Mouse (Mus musculus): ENCODE measurements around the gene Wnt6. TPM values are rescaled to one million over a fixed set of nuclear protein-coding genes. Genes with fewer than 3 reads are reported as not detected.
A peak's percentile ranks its signal among the peaks of the same experiment; 100 is the strongest.
"Not testable (repeated sequence)": the region's sequence is repeated elsewhere in the genome, so short reads cannot be mapped to it uniquely, and the experiment has no call there.

Gene Wnt6
- polyA plus RNA-seq, 1 experiment from 2014 or later: 21.2 TPM

DNA sequence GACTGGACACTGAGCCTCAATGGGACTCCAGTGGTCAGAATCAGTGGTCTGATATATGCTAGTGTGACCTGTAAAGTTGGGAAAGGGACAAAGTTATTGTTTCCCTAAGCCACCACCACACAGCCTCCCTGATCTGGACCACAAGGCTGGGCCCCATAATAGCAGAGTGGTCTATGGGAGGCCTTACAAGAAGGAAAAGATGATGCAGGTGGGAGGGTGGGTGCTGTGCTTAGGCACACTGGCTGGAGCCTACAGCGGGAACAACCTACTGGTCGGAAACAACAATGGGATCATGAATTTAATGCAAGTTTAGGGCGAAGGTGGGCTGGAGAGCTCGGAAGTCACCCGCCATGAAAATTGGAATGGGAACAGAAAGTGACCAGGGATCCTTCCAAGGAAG is 34.2 kb downstream of the Wnt6 start:
- H3K4me3 ChIP-seq (ENCODE audit: low read depth, low read length): no peak overlapping the region
- no peak overlapping the region for H3K27ac ChIP-seq (replicated peaks; ENCODE audit: low read depth, low read length)
- 3% methylated on average over 5 of the region's 5 CpGs for WGBS
- peaks cover 25% of the 10 kb centered on the region for H3K4me1 ChIP-seq (ENCODE audit: control insufficient read depth, insufficient read depth, low read length)
- peaks cover 76% of the 10 kb centered on the region for H3K27me3 ChIP-seq (ENCODE audit: control insufficient read depth, insufficient read depth, low read length)
- no peak for DNase-seq (ENCODE audit: low spot score)
- no peaks in the 10 kb centered on the region for H3K36me3 ChIP-seq (ENCODE audit: control insufficient read depth, insufficient read depth, low read length)
- H3K4me2 ChIP-seq (ENCODE audit: low read depth, severe bottlenecking): no peak overlapping the region; the same call in 1 of the 2 replicates
- no peak overlapping the region for H3K9ac ChIP-seq (ENCODE audit: low read length)
- no peak for ATAC-seq (ENCODE audit: insufficient number of reproducible peaks, low FRiP score, low TSS enrichment, low read depth)
- H3K9me3 ChIP-seq (ENCODE audit: control insufficient read depth, low read length): no peaks in the 10 kb centered on the region

DNA sequence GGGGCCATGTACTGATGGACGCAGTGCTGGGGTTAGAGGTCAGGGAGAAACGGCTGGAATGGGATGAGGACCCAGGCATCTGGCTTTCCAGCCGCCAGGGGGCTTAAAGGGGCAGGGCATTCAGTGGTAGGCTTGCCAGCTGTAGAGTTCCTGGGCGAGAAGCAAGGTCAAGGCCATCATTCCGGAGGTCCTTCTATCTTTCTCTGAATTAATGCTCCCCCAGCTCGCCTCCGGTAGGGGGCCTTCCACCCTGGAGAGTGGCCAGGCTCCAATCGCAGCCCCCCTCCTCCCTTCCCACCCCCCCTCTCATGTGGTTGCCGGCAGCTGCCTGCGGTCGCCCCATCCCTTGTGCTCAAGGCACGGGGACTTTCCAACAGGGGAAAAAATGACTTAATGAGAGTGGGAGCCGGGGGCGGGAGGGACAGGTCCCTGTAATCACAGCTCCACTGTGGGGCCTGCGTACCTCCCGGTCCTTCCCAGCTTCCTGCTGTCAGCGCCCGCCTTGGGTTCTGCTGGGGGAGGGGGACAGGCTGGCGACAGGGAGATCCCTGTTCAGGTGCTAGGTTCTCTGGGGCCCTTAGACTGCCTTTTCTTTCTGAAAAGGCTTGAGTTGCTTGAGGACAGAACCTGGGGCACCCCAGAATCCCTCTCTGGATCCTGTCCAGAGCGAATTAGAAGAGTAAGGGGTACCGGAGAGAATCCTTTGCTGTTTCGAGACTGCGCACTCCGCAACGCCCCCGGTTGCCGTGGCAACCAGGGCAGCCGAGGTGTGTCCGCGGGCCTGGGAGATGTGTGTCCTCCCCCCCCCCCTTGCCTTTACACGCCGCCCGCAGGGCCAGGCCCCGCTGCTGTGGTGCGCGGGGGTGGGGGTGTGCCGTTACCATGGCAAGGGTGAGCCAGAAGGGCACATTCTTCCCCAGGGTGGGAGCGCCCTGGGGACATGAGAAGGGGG is 34.9 kb downstream of the Wnt6 start:
- Histone ChIP-seq H3K4me1 (ENCODE audit: control insufficient read depth, insufficient read depth, low read length) (peaks cover 23% of the 10 kb centered on the region), H3K27me3 (ENCODE audit: control insufficient read depth, insufficient read depth, low read length) (peaks cover 69% of the 10 kb centered on the region), H3K9ac (ENCODE audit: low read length) (no peak overlapping the region), H3K27ac (replicated peaks; ENCODE audit: low read depth, low read length) (no peak overlapping the region), H3K9me3 (ENCODE audit: control insufficient read depth, low read length) (no peaks in the 10 kb centered on the region), H3K4me3 (ENCODE audit: low read depth, low read length) (peak overlapping the region; percentile 17), H3K4me2 (ENCODE audit: low read depth, severe bottlenecking) (peak overlapping the region; percentile 44), H3K36me3 (ENCODE audit: control insufficient read depth, insufficient read depth, low read length) (no peaks in the 10 kb centered on the region)
- 1% methylated on average over 38 of the region's 38 CpGs for WGBS
- DNase-seq (ENCODE audit: low spot score): peak; percentile 64
- ATAC-seq (ENCODE audit: insufficient number of reproducible peaks, low FRiP score, low TSS enrichment, low read depth): 0 out of 2 replicates have a peak, but pooled peaks have one; percentile 19

DNA sequence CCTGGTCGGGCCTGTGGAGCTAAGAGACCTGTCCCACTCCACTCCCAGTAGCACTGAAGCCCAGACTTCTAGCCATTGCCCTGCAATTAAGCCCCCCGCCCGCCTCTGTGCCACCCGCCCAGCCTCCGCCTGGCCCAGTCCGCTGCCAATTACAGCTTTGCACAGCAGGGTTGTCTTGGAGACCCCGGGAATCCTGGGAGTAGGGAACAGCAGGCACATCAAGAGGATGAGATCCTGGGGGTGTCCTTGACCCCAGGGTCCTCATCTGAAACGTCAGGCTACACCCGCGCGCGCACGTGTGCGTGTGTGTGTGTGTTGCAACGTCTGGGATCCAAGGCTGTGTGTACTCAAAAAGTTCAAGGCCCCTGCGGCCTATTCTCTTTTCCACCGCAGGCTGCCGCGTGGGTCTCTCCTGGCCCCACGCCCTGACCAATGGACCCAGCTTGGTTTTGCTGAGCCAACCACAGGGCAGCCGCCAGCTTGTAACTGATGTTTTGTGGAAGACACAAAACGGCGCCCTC is 35.9 kb downstream of the Wnt6 start:
- WGBS: 2% methylated on average over 23 of the region's 23 CpGs
- ATAC-seq (ENCODE audit: insufficient number of reproducible peaks, low FRiP score, low TSS enrichment, low read depth): peak; percentile 14; the same call in 1 of the 2 replicates
- Histone ChIP-seq H3K9ac (ENCODE audit: low read length) (no peak overlapping the region), H3K4me1 (ENCODE audit: control insufficient read depth, insufficient read depth, low read length) (peaks cover 23% of the 10 kb centered on the region), H3K27ac (replicated peaks; ENCODE audit: low read depth, low read length) (no peak overlapping the region), H3K4me3 (ENCODE audit: low read depth, low read length) (no peak overlapping the region), H3K9me3 (ENCODE audit: control insufficient read depth, low read length) (no peaks in the 10 kb centered on the region), H3K4me2 (ENCODE audit: low read depth, severe bottlenecking) (peak overlapping the region; percentile 44; the same call in 1 of the 2 replicates), H3K27me3 (ENCODE audit: control insufficient read depth, insufficient read depth, low read length) (peaks cover 59% of the 10 kb centered on the region), H3K36me3 (ENCODE audit: control insufficient read depth, insufficient read depth, low read length) (no peaks in the 10 kb centered on the region)
- DNase-seq (ENCODE audit: low spot score): peak; percentile 49

DNA sequence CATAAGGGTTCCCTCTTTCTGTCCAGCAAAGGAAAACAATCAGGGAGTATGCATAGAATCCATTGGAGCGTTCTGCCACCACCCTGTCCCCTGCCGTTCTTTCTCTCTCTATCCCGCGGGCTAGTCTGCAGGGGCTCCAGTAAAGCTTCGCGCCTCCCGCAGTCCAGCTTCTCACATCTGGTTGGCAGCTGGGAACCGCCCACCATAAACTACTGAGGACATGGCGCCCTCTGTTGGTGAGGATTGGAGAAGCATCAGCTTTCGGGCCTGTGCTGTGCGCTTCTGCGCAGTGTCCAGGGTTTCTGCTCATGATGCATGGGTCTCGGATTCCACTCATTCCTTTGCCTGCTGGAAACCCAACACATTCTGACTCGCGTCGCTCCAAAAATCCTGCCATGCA is 36.4 kb downstream of the Wnt6 start:
- Histone ChIP-seq H3K9ac (ENCODE audit: low read length) (no peak overlapping the region), H3K4me1 (ENCODE audit: control insufficient read depth, insufficient read depth, low read length) (peaks cover 22% of the 10 kb centered on the region), H3K9me3 (ENCODE audit: control insufficient read depth, low read length) (no peaks in the 10 kb centered on the region), H3K27ac (replicated peaks; ENCODE audit: low read depth, low read length) (no peak overlapping the region), H3K4me3 (ENCODE audit: low read depth, low read length) (no peak overlapping the region), H3K27me3 (ENCODE audit: control insufficient read depth, insufficient read depth, low read length) (peaks cover 54% of the 10 kb centered on the region), H3K36me3 (ENCODE audit: control insufficient read depth, insufficient read depth, low read length) (no peaks in the 10 kb centered on the region), H3K4me2 (ENCODE audit: low read depth, severe bottlenecking) (peak overlapping the region; percentile 37)
- DNase-seq (ENCODE audit: low spot score) (peak; percentile 99), ATAC-seq (ENCODE audit: insufficient number of reproducible peaks, low FRiP score, low TSS enrichment, low read depth) (peak; percentile 76)
- whole genome bisulfite sequencing: under 1% methylated on average over 16 of the region's 16 CpGs

DNA sequence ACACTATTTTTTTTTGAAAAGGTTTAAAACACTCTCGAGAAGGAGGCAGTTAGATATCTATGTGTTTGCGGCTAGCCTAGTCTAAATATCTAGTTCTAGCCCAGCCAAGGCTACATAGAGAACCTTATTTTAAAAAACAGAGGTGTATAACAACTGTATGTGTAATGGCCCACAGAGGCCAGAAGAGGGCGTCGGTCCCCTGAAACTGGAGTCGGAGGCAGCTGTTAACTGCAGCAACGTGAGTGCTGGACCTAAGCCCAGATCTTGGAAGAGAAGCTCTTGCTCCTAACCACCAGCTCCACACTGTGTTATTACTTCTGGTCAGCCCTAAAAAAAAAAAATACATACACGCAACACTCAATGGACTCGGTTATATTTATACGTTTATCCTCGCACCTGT is 37.3 kb downstream of the Wnt6 start:
- Histone ChIP-seq H3K36me3 (ENCODE audit: control insufficient read depth, insufficient read depth, low read length) (no peaks in the 10 kb centered on the region), H3K27me3 (ENCODE audit: control insufficient read depth, insufficient read depth, low read length) (peaks cover 45% of the 10 kb centered on the region), H3K4me3 (ENCODE audit: low read depth, low read length) (no peak overlapping the region), H3K4me2 (ENCODE audit: low read depth, severe bottlenecking) (no peak overlapping the region), H3K9ac (ENCODE audit: low read length) (no peak overlapping the region), H3K9me3 (ENCODE audit: control insufficient read depth, low read length) (no peaks in the 10 kb centered on the region), H3K27ac (replicated peaks; ENCODE audit: low read depth, low read length) (no peak overlapping the region), H3K4me1 (ENCODE audit: control insufficient read depth, insufficient read depth, low read length) (peaks cover 14% of the 10 kb centered on the region)
- DNase-seq (ENCODE audit: low spot score) (no peak), ATAC-seq (ENCODE audit: insufficient number of reproducible peaks, low FRiP score, low TSS enrichment, low read depth) (no peak)
- WGBS: 59% methylated on average over 10 of the region's 10 CpGs

DNA sequence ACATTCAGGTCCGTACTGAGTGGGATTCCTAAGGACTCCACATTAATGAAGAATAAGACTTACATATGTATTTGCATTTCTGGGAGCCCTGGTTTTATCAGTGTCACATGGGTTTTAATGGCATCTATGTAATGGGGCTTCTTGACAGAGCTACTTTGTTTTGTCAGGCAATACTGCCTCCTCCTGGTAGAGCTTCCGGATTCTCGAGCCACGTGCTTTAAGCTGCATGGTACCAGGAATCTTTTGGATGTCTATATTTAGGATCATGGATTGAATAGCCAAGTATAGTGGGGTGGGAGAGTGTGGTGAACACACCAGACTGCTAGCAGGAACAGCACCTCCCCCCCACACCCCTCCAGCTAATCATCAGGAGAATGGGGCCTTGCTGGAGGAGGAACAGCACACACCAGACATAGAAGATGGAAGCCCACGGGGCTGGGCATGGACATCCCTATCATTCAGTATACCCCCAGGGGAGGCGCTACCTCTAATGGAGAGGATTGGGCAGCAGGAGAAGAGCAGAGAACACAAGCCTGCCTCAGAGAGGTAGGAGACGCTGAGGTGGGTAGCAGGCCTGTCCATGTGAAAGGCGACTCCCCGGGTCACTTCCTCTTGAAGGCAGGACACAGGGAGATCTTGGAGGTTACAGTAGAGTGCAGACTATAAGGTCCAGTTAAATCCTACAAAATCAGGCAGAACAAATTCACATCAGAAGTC is 43.4 kb downstream of the Wnt6 start:
- no peak for DNase-seq (ENCODE audit: low spot score)
- Histone ChIP-seq H3K4me1 (ENCODE audit: control insufficient read depth, insufficient read depth, low read length) (no peaks in the 10 kb centered on the region), H3K27me3 (ENCODE audit: control insufficient read depth, insufficient read depth, low read length) (no peaks in the 10 kb centered on the region), H3K9ac (ENCODE audit: low read length) (no peak overlapping the region), H3K27ac (replicated peaks; ENCODE audit: low read depth, low read length) (no peak overlapping the region), H3K4me2 (ENCODE audit: low read depth, severe bottlenecking) (no peak overlapping the region), H3K36me3 (ENCODE audit: control insufficient read depth, insufficient read depth, low read length) (no peaks in the 10 kb centered on the region), H3K9me3 (ENCODE audit: control insufficient read depth, low read length) (no peaks in the 10 kb centered on the region), H3K4me3 (ENCODE audit: low read depth, low read length) (no peak overlapping the region)
- whole genome bisulfite sequencing: 80% methylated on average over 9 of the region's 9 CpGs
- ATAC-seq (ENCODE audit: insufficient number of reproducible peaks, low FRiP score, low TSS enrichment, low read depth): no peak

DNA sequence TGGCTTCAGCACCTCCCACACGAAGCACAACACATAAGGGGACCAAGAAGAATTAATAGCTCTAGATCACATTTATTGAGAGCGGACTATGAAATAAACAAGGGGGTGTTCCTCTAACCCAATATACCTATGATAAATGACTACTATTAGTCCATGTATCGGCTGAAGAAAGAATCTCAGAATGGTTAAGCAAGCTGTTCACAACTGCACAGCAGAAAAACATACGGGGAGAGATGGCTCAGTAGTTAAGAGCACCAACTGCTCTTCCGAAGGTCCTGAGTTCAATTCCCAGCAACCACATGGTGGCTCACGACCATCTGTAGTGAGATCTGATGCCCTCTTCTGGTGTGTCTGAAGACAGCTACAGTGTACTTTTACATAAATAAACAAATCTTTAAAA is 44.3 kb downstream of the Wnt6 start:
- H3K4me1 ChIP-seq (ENCODE audit: control insufficient read depth, insufficient read depth, low read length); H3K4me3 ChIP-seq (ENCODE audit: low read depth, low read length): not testable (repeated sequence)
- WGBS: 89% methylated on average over 6 of the region's 6 CpGs

DNA sequence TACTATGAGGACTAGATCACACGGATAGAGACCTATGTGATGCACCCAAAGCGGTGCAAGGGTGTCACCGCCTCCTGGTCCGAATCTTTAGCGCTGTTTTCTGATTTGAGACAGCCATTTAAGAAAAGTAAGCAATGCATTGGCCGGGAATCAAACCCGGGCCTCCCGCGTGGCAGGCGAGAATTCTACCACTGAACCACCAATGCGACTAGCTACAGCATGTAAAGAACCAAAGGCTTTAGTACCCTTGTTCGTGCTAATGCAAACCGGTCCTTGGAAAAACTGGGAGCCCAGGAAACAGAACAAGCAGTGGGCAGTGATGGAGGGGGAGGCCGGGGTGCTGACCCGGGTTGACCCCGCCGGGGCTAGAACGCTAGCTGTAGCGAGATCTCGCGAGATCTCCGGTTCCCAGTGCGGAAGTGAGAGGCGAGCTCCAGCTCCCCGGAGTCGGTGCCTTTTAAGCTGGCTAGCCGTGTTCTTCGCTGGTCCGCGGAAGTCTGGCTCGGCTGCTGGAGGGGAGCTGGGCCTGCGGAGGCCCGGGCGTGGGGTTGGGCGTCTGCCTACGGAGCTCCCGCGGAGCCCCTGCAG is 45.0 kb downstream of the Wnt6 start:
- H3K9ac ChIP-seq (ENCODE audit: low read length): peak overlapping the region; percentile 82
- H3K4me2 ChIP-seq (ENCODE audit: low read depth, severe bottlenecking): peak overlapping the region; percentile 67
- H3K4me3 ChIP-seq (ENCODE audit: low read depth, low read length): peak overlapping the region; percentile 63
- peak; percentile 94 for DNase-seq (ENCODE audit: low spot score)
- no peaks in the 10 kb centered on the region for H3K36me3 ChIP-seq (ENCODE audit: control insufficient read depth, insufficient read depth, low read length)
- H3K27ac ChIP-seq (replicated peaks; ENCODE audit: low read depth, low read length): peak overlapping the region; percentile 89
- H3K27me3 ChIP-seq (ENCODE audit: control insufficient read depth, insufficient read depth, low read length): no peaks in the 10 kb centered on the region
- H3K9me3 ChIP-seq (ENCODE audit: control insufficient read depth, low read length): no peaks in the 10 kb centered on the region
- H3K4me1 ChIP-seq (ENCODE audit: control insufficient read depth, insufficient read depth, low read length): no peaks in the 10 kb centered on the region
- WGBS: 7% methylated on average over 38 of the region's 38 CpGs
- peak; percentile 75 for ATAC-seq (ENCODE audit: insufficient number of reproducible peaks, low FRiP score, low TSS enrichment, low read depth)

More for the DNA sequence above, 44.3 kb downstream of the Wnt6 start:
- not testable (repeated sequence) for H3K4me2 ChIP-seq (ENCODE audit: low read depth, severe bottlenecking); H3K27ac ChIP-seq (replicated peaks; ENCODE audit: low read depth, low read length); ATAC-seq (ENCODE audit: insufficient number of reproducible peaks, low FRiP score, low TSS enrichment, low read depth); H3K36me3 ChIP-seq (ENCODE audit: control insufficient read depth, insufficient read depth, low read length); H3K9ac ChIP-seq (ENCODE audit: low read length); H3K27me3 ChIP-seq (ENCODE audit: control insufficient read depth, insufficient read depth, low read length); H3K9me3 ChIP-seq (ENCODE audit: control insufficient read depth, low read length); DNase-seq (ENCODE audit: low spot score)
